Mouse (Mus musculus) midbrain, embryonic 15.5 days (tissue): ENCODE measurements around the gene Atp6v0a1. TPM values are rescaled to one million over a fixed set of nuclear protein-coding genes. Genes with fewer than 3 reads are reported as not detected.

Experiments used
- ATAC-seq: fragments of 200-750 bp; cut with Nextera tagmentation; replicated peaks from 2 replicates; pipeline ENCODE4 v1.8.0; 2017; ENCODE audit warnings: moderate TSS enrichment
- H3K27ac ChIP-seq: fragments of 300-500 bp; sonication (generic); 2 replicates; pipeline ENCODE4 v1.5.1; 2015; ENCODE audit warnings: mild to moderate bottlenecking, inconsistent platforms
- H3K27me3 ChIP-seq: fragments of 300-500 bp; sonication (generic); replicated peaks from 2 replicates; pipeline ENCODE4 v1.6.1; 2015; ENCODE audit warnings: inconsistent platforms
- H3K36me3 ChIP-seq: fragments of 300-500 bp; sonication (generic); replicated peaks from 2 replicates; pipeline ENCODE4 v1.6.1; 2015; ENCODE audit warnings: inconsistent platforms
- H3K4me1 ChIP-seq: fragments of 300-500 bp; sonication (generic); 2 replicates; pipeline ENCODE4 v1.6.1; 2015; ENCODE audit warnings: inconsistent platforms
- H3K4me2 ChIP-seq: fragments of 300-500 bp; sonication (generic); 2 replicates; pipeline ENCODE4 v1.6.1; 2015; ENCODE audit warnings: inconsistent platforms, mild to moderate bottlenecking, moderate library complexity
- H3K4me3 ChIP-seq: fragments of 300-500 bp; sonication (generic); 2 replicates; pipeline ENCODE4 v1.5.1; 2015; ENCODE audit warnings: mild to moderate bottlenecking, inconsistent platforms
- H3K9ac ChIP-seq: fragments of 300-500 bp; sonication (generic); 2 replicates; pipeline ENCODE4 v1.6.1; 2015; ENCODE audit warnings: mild to moderate bottlenecking, inconsistent platforms
- H3K9me3 ChIP-seq: fragments of 300-500 bp; sonication (generic); 2 replicates; pipeline ENCODE4 v1.6.1; 2016; ENCODE audit warnings: inconsistent platforms
- WGBS: fragments of 180-500 bp; shearing (Covaris S2); methylation state at CpG from one replicate; pipeline ENCODE4 v1.1.7; 2015; ENCODE audit warnings: mixed read lengths; 5-methylcytosine and 5-hydroxymethylcytosine counted together
- polyA plus RNA-seq: library from polyadenylated mRNA; unstranded; fragments of >200 nt; fragmentation: Nextera tagmentation; extraction: Ambion mirVana; gene quantifications from 2 replicates; pipeline ENCODE4 v1.2.1, GENCODE M21; 2015

The Atp6v0a1 gene
- polyA plus RNA-seq, 1 experiment from 2014 or later, result 148 TPM

- H3K4me1 ChIP-seq, result peaks cover 22% of the 10 kb centered on the region
- H3K27ac ChIP-seq, result 0 out of 2 replicates have a peak overlapping the region, but pooled peaks have one; percentile 30
- peaks cover 16% of the 10 kb centered on the region for H3K36me3 ChIP-seq
- no peaks in the 10 kb centered on the region for H3K9me3 ChIP-seq
- peak overlapping the region; percentile 35 for H3K9ac ChIP-seq
- peak overlapping the region; percentile 58 for H3K4me2 ChIP-seq
- ATAC-seq, result no peak
- peak overlapping the region; percentile 28 for H3K4me3 ChIP-seq
- H3K27me3 ChIP-seq, result no peaks in the 10 kb centered on the region; the same call in 1 of the 2 replicates
- 16% methylated on average over 18 of the region's 18 CpGs for WGBS
Measured at GRCm38 (mm10) chr11:101066549-101067412, 57.5 kb downstream of the Atp6v0a1 start.

- Histone ChIP-seq H3K4me2 (peak within 1 kb of the TSS; percentile 94), H3K4me1 (peaks cover 22% of the 10 kb centered on the region), H3K4me3 (peak within 1 kb of the TSS; percentile 78), H3K36me3 (no peaks in the 10 kb centered on the region), H3K27me3 (no peaks in the 10 kb centered on the region; the same call in 1 of the 2 replicates), H3K27ac (peak within 1 kb of the TSS; percentile 84), H3K9me3 (no peaks in the 10 kb centered on the region), H3K9ac (peak within 1 kb of the TSS; percentile 90)
- peak; percentile 92 for ATAC-seq
- 4% methylated on average over 35 of the region's 35 CpGs for WGBS
Measured at GRCm38 (mm10) chr11:101069391-101070188, 60.3 kb downstream of the Atp6v0a1 start, which contains the start of gene Naglu. Naglu (plus strand) TSS chr11:101070012.

- WGBS, result under 1% methylated on average over 36 of the region's 36 CpGs
- Histone ChIP-seq H3K4me2 (peak overlapping the region; percentile 94), H3K36me3 (no peaks in the 10 kb centered on the region), H3K9ac (peak overlapping the region; percentile 90), H3K27me3 (no peaks in the 10 kb centered on the region; the same call in 1 of the 2 replicates), H3K4me1 (peaks cover 22% of the 10 kb centered on the region), H3K4me3 (peak overlapping the region; percentile 78), H3K9me3 (no peaks in the 10 kb centered on the region), H3K27ac (peak overlapping the region; percentile 84)
- ATAC-seq, result peak; percentile 74
Measured at GRCm38 (mm10) chr11:101070189-101070527, 60.9 kb downstream of the Atp6v0a1 start.

- Histone ChIP-seq H3K9ac (peak overlapping the region; percentile 90), H3K9me3 (no peaks in the 10 kb centered on the region), H3K27ac (no peak overlapping the region), H3K36me3 (no peaks in the 10 kb centered on the region), H3K4me2 (peak overlapping the region; percentile 94), H3K27me3 (no peaks in the 10 kb centered on the region; the same call in 1 of the 2 replicates), H3K4me1 (peaks cover 22% of the 10 kb centered on the region), H3K4me3 (peak overlapping the region; percentile 78)
- no peak for ATAC-seq
- 72% methylated on average over 6 of the region's 6 CpGs for WGBS
Measured at GRCm38 (mm10) chr11:101070987-101071386, 61.7 kb downstream of the Atp6v0a1 start.

GRCm38 (mm10) chr11:101071810-101072428 is 62.7 kb downstream of the Atp6v0a1 start:
- peaks cover 18% of the 10 kb centered on the region for H3K4me1 ChIP-seq
- peaks cover 4% of the 10 kb centered on the region for H3K27me3 ChIP-seq
- 73% methylated on average over 14 of the region's 14 CpGs for WGBS
- no peak overlapping the region for H3K4me2 ChIP-seq
- no peak for ATAC-seq
- H3K27ac ChIP-seq, result no peak overlapping the region
- H3K36me3 ChIP-seq, result no peaks in the 10 kb centered on the region
- H3K9me3 ChIP-seq, result no peaks in the 10 kb centered on the region
- no peak overlapping the region for H3K4me3 ChIP-seq
- H3K9ac ChIP-seq, result no peak overlapping the region

GRCm38 (mm10) chr11:101078121-101078520 is 68.9 kb downstream of the Atp6v0a1 start, which contains the start of gene Hsd17b1:
Hsd17b1 (plus strand) TSS chr11:101078411.
- no peak for ATAC-seq
- no peak within 1 kb of the TSS for H3K27ac ChIP-seq

GRCm38 (mm10) chr11:101079746-101080145 is 70.5 kb downstream of the Atp6v0a1 start:
- Histone ChIP-seq H3K9me3 (no peaks in the 10 kb centered on the region), H3K4me1 (peaks cover 20% of the 10 kb centered on the region), H3K9ac (no peak overlapping the region), H3K27me3 (peaks cover 46% of the 10 kb centered on the region), H3K36me3 (no peaks in the 10 kb centered on the region), H3K27ac (no peak overlapping the region), H3K4me3 (peak overlapping the region; percentile 11; the same call in 1 of the 2 replicates), H3K4me2 (no peak overlapping the region; the same call in 1 of the 2 replicates)
- no peak for ATAC-seq
- 4% methylated on average over 27 of the region's 27 CpGs for WGBS

More at GRCm38 (mm10) chr11:101078121-101078520, 68.9 kb downstream of the Atp6v0a1 start, which contains the start of gene Hsd17b1:
- Histone ChIP-seq H3K4me1 (peaks cover 12% of the 10 kb centered on the region), H3K9me3 (no peaks in the 10 kb centered on the region), H3K27me3 (peaks cover 46% of the 10 kb centered on the region), H3K4me3 (no peak within 1 kb of the TSS), H3K9ac (no peak within 1 kb of the TSS), H3K4me2 (no peak within 1 kb of the TSS), H3K36me3 (no peaks in the 10 kb centered on the region)
- 67% methylated on average over 9 of the region's 9 CpGs for WGBS

- WGBS, result 57% methylated on average over 5 of the region's 5 CpGs
- H3K27me3 ChIP-seq, result peaks cover 46% of the 10 kb centered on the region
Measured at GRCm38 (mm10) chr11:101080421-101080820, 71.2 kb downstream of the Atp6v0a1 start.

GRCm38 (mm10) chr11:101081659-101082058 is 72.4 kb downstream of the Atp6v0a1 start:
- Histone ChIP-seq H3K4me1 (peaks cover 32% of the 10 kb centered on the region), H3K36me3 (no peaks in the 10 kb centered on the region), H3K4me3 (peak overlapping the region; percentile 72), H3K9ac (peak overlapping the region; percentile 41), H3K27ac (peak overlapping the region; percentile 88), H3K27me3 (peaks cover 45% of the 10 kb centered on the region), H3K4me2 (peak overlapping the region; percentile 95), H3K9me3 (no peaks in the 10 kb centered on the region)
- no peak for ATAC-seq
- 6% methylated on average over 10 of the region's 10 CpGs for WGBS

More at GRCm38 (mm10) chr11:101080421-101080820, 71.2 kb downstream of the Atp6v0a1 start:
- no peak for ATAC-seq
- no peak overlapping the region for H3K9ac ChIP-seq
- no peaks in the 10 kb centered on the region for H3K9me3 ChIP-seq
- no peak overlapping the region for H3K4me2 ChIP-seq
- peaks cover 20% of the 10 kb centered on the region for H3K4me1 ChIP-seq
- no peaks in the 10 kb centered on the region for H3K36me3 ChIP-seq
- H3K27ac ChIP-seq, result no peak overlapping the region
- H3K4me3 ChIP-seq, result no peak overlapping the region

GRCm38 (mm10) chr11:101082208-101083082 is 73.2 kb downstream of the Atp6v0a1 start, which contains the start of gene Coasy:
Coasy (plus strand) TSS chr11:101082565.
- peak within 1 kb of the TSS; percentile 88 for H3K27ac ChIP-seq
- peak; percentile 87 for ATAC-seq
- H3K27me3 ChIP-seq, result peaks cover 37% of the 10 kb centered on the region
- WGBS, result under 1% methylated on average over 51 of the region's 51 CpGs
- H3K4me1 ChIP-seq, result peaks cover 34% of the 10 kb centered on the region
- H3K9ac ChIP-seq, result peak within 1 kb of the TSS; percentile 83
- H3K4me2 ChIP-seq, result peak within 1 kb of the TSS; percentile 95
- H3K36me3 ChIP-seq, result no peaks in the 10 kb centered on the region
- no peaks in the 10 kb centered on the region for H3K9me3 ChIP-seq
- peak within 1 kb of the TSS; percentile 72 for H3K4me3 ChIP-seq
